Mouse (Mus musculus) forebrain, embryonic 15.5 days (tissue): ENCODE data around the gene Tasp1. TPM values are rescaled to one million over a fixed set of nuclear protein-coding genes. Genes with fewer than 3 reads are reported as not detected.
"Not testable (repeated sequence)": the region's sequence is repeated elsewhere in the genome, so short reads cannot be mapped to it uniquely, and the experiment has no call there.

Experiments
- ATAC-seq: fragments of 200-750 bp; cut with Nextera tagmentation; replicated peaks from 2 replicates; pipeline ENCODE4 v1.8.0; 2017; ENCODE audit warnings: mild to moderate bottlenecking, moderate TSS enrichment, moderate library complexity
- H3K27ac ChIP-seq: fragments of 300-500 bp; sonication (generic); replicated peaks from 2 replicates; pipeline ENCODE4 v1.5.1; 2015; ENCODE audit warnings: mild to moderate bottlenecking, inconsistent platforms
- H3K27me3 ChIP-seq: fragments of 300-500 bp; sonication (generic); 2 replicates; pipeline ENCODE4 v1.6.1; 2015; ENCODE audit warnings: inconsistent platforms
- H3K36me3 ChIP-seq: fragments of 300-500 bp; sonication (generic); 2 replicates; pipeline ENCODE4 v1.6.1; 2015; ENCODE audit warnings: mild to moderate bottlenecking, inconsistent platforms
- H3K4me1 ChIP-seq: fragments of 300-500 bp; sonication (generic); 2 replicates; pipeline ENCODE4 v1.6.1; 2015; ENCODE audit warnings: inconsistent platforms
- H3K4me2 ChIP-seq: fragments of 300-500 bp; sonication (generic); replicated peaks from 2 replicates; pipeline ENCODE4 v1.6.1; 2015; ENCODE audit warnings: mild to moderate bottlenecking, inconsistent platforms
- H3K4me3 ChIP-seq: fragments of 300-500 bp; sonication (generic); 2 replicates; pipeline ENCODE4 v1.5.1; 2015; ENCODE audit warnings: mild to moderate bottlenecking, inconsistent platforms
- H3K9ac ChIP-seq: fragments of 300-500 bp; sonication (generic); replicated peaks from 2 replicates; pipeline ENCODE4 v1.6.1; 2015; ENCODE audit warnings: mild to moderate bottlenecking, inconsistent platforms
- H3K9me3 ChIP-seq: fragments of 300-500 bp; sonication (generic); 2 replicates; pipeline ENCODE4 v1.6.1; 2016; ENCODE audit warnings: inconsistent platforms
- WGBS: fragments of 180-500 bp; shearing (Covaris S2); methylation state at CpG from one replicate; pipeline ENCODE4 v1.1.7; 2015; ENCODE audit warnings: mixed read lengths; 5-methylcytosine and 5-hydroxymethylcytosine counted together
- polyA plus RNA-seq: library from polyadenylated mRNA; unstranded; fragments of >200 nt; fragmentation: Nextera tagmentation; extraction: Ambion mirVana; gene quantifications from 2 replicates; pipeline ENCODE4 v1.2.1, GENCODE M21; 2015

The Tasp1 gene
- polyA plus RNA-seq, 1 experiment from 2014 or later: 24.6 TPM

DNA sequence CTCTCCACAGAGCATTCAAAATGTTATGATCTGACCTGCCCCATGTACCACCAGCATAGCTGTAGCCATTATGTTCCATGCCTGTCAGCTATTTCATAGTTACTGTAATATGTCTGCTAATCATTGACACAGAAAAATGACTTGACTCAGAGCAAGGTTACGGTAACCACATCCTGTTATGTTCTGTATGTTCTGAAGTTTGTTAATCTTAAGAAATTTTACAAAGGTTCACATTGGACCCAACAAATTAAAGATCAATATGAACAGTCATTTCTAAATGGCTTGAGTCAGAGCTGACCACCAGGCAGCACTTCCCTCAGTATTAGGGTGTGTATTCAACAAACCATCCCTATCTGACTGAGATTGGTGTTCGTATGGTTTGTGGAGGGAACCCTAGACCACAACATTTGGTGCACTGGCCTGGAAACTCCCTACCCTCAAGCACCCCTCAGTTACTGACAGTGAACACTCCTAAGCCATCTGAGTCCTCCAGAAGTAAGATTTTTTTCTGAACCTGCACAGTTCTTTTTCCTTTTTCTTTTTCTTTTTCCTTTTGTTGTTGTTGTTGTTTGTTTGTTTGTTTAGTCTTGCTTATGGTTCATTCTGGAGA is 24.0 kb downstream of the Tasp1 start:
- Histone ChIP-seq H3K36me3 (peaks cover 18% of the 10 kb centered on the region), H3K9ac (no peak overlapping the region), H3K4me2 (no peak overlapping the region), H3K4me1 (no peaks in the 10 kb centered on the region), H3K27me3 (no peaks in the 10 kb centered on the region), H3K9me3 (no peaks in the 10 kb centered on the region), H3K27ac (no peak overlapping the region), H3K4me3 (no peak overlapping the region)
- no peak for ATAC-seq
- WGBS: 88% methylated on average over 2 of the region's 2 CpGs

DNA sequence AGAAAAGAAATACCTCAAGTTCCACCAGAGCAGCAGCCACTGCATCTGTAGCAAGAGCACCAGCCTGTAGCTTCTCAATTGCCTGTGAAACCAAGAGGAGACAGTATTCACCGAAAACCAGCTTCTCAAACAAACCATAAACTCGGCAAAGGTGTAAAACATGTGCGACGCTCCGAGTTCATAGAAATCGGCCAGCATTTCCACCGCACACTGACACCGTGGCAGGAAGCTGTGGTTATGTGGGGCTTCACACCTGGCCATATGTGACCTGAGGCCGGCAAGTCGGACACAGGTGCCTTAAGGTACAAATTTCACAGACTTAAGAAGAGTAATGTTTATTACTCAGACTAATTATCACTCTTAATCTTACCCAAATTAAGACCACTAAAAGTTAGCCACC is 24.5 kb downstream of the Tasp1 start:
- ATAC-seq: no peak
- WGBS: 97% methylated on average over 10 of the region's 10 CpGs

DNA sequence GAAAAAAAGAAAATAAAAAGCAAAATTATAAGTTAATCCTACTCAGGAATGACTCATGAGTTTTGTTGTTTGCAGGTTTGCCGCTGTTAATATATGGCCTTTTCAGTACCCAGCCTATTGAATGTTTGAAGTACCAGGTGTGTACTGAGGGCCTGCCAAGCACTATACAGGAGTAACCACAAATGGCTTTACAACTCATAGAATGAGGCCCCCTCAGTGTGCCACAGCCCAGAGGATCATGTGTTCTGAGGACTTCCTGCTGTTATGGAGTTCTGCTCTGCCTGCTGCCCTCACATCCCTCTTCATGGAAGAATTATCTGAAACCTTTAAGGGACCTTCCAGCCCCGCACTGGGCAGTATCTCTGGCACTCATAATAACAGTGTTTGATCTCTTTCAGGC is 29.1 kb downstream of the Tasp1 start:
- WGBS: 92% methylated on average over 2 of the region's 2 CpGs
- peaks cover 12% of the 10 kb centered on the region for H3K36me3 ChIP-seq
- no peak for ATAC-seq
- H3K4me3 ChIP-seq: no peak overlapping the region
- H3K27me3 ChIP-seq: no peaks in the 10 kb centered on the region
- H3K9ac ChIP-seq: no peak overlapping the region
- no peaks in the 10 kb centered on the region for H3K4me1 ChIP-seq
- H3K27ac ChIP-seq: no peak overlapping the region
- no peaks in the 10 kb centered on the region for H3K9me3 ChIP-seq
- H3K4me2 ChIP-seq: no peak overlapping the region

More for the DNA sequence above, 24.5 kb downstream of the Tasp1 start:
- Histone ChIP-seq H3K36me3 (peaks cover 17% of the 10 kb centered on the region), H3K4me1 (no peaks in the 10 kb centered on the region), H3K27me3 (no peaks in the 10 kb centered on the region), H3K9ac (no peak overlapping the region), H3K9me3 (no peaks in the 10 kb centered on the region), H3K4me2 (no peak overlapping the region), H3K4me3 (no peak overlapping the region), H3K27ac (no peak overlapping the region)

DNA sequence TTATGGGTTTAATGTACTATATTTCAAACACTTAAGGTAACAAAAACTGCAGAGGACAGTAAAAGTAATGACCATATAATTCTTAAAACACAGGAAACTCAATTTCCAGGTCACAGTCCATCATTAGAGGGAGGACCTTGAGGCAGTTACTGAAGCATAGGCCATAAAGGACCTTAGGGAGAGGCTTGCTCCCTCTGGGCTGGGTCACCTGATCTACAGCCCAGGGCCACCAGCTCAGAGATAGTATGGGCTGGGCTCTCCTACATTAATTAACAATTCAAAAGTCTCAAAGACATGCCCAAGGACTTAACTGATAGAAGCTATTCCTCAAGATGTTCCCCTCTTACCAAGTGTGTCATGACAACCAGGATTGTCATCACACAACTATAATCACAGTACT is 29.8 kb downstream of the Tasp1 start:
- no peak overlapping the region for H3K4me3 ChIP-seq
- peaks cover 12% of the 10 kb centered on the region for H3K36me3 ChIP-seq
- no peaks in the 10 kb centered on the region for H3K27me3 ChIP-seq
- H3K9me3 ChIP-seq: no peaks in the 10 kb centered on the region
- H3K4me1 ChIP-seq: no peaks in the 10 kb centered on the region
- H3K9ac ChIP-seq: no peak overlapping the region
- no peak overlapping the region for H3K4me2 ChIP-seq
- ATAC-seq: no peak
- H3K27ac ChIP-seq: no peak overlapping the region

DNA sequence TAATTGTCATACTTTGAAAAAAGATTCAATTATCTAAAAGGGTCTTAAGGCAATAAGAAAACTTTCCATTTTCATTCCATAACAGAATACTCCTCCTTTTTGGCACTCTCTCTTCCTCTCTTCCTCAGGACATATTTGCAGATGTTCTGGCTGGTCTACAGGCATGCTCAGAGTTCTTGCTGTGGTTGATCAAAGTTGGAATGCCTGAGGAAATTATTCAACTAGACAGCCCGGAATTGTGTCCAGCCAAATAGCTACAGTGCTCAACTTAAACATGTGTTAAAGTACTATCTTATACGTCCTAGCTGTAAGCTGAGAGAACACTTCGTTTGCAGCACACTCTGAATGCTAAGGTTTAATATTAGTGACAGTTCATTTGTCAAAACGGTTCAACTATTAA is 41.7 kb downstream of the Tasp1 start:
- Histone ChIP-seq H3K4me2 (no peak overlapping the region), H3K4me3 (no peak overlapping the region), H3K27ac (no peak overlapping the region), H3K27me3 (no peaks in the 10 kb centered on the region), H3K9me3 (no peaks in the 10 kb centered on the region), H3K9ac (no peak overlapping the region), H3K4me1 (no peaks in the 10 kb centered on the region), H3K36me3 (peaks cover 6% of the 10 kb centered on the region; the same call in 1 of the 2 replicates)
- 82% methylated on average over 4 of the region's 4 CpGs for WGBS
- ATAC-seq: no peak

DNA sequence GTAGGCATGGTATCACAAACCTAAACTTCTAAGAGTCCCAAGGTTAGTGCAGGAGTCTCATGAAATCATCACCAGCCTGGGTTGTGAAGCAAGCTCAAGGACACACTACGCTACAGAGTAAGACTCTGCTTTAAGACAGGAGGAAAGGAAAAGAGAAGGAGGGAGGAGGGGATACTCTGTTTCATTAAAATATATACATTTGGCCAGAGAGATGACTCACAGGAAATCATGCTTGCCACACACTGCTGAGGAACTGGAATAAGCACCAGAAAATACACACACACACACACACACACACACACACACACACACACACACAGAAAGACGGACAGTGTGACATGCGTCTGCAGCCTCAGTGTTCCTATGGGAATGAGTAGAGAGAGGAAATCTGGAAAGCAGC is 59.2 kb downstream of the Tasp1 start:
- H3K9me3 ChIP-seq: no peaks in the 10 kb centered on the region
- H3K4me2 ChIP-seq: no peak overlapping the region
- H3K36me3 ChIP-seq: no peaks in the 10 kb centered on the region
- H3K9ac ChIP-seq: no peak overlapping the region
- WGBS: 93% methylated on average over 3 of the region's 3 CpGs
- no peaks in the 10 kb centered on the region for H3K4me1 ChIP-seq
- no peak for ATAC-seq
- H3K27me3 ChIP-seq: no peaks in the 10 kb centered on the region
- no peak overlapping the region for H3K27ac ChIP-seq
- no peak overlapping the region for H3K4me3 ChIP-seq

DNA sequence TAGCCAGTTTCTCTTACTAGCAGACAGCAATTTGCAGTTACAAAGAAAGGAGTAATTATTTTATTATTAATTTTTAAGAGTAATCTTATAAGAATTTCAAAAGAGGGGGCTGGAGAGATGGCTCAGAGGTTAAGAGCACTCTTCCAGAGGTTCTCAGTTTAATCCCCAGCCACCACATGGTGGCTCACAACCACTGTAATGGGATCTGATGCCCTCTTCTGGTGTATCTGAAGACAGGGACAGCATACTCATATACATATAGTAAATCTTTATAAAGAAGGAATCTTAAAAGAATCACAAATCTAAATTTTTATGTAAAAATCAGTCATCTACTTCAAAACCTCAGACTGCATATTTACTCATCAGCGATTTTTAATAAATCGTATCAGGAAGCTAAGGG is 68.4 kb downstream of the Tasp1 start:
- no peak for ATAC-seq
- 98% methylated on average over 2 of the region's 2 CpGs for WGBS
- Histone ChIP-seq H3K9ac (no peak overlapping the region), H3K4me1 (no peaks in the 10 kb centered on the region), H3K4me3 (no peak overlapping the region), H3K27ac (no peak overlapping the region), H3K36me3 (0 out of 2 replicates have a peak, but pooled peaks cover 4% of the 10 kb centered on the region), H3K9me3 (no peaks in the 10 kb centered on the region), H3K27me3 (no peaks in the 10 kb centered on the region), H3K4me2 (no peak overlapping the region)

- not testable (repeated sequence) for H3K27ac ChIP-seq, H3K9ac ChIP-seq, ATAC-seq, H3K27me3 ChIP-seq, H3K4me2 ChIP-seq, H3K36me3 ChIP-seq, H3K4me1 ChIP-seq, H3K4me3 ChIP-seq, H3K9me3 ChIP-seq
- WGBS: 89% methylated on average over 1 of the region's 1 CpGs
These were observed 76.7 kb downstream of the Tasp1 start for GRCm38 (mm10) chr2:139989907-139990306.

GRCm38 (mm10) chr2:139967451-139967850 is 99.2 kb downstream of the Tasp1 start:
- ATAC-seq: no peak
- H3K4me2 ChIP-seq: no peak overlapping the region
- H3K36me3 ChIP-seq: no peaks in the 10 kb centered on the region
- no peak overlapping the region for H3K4me3 ChIP-seq
- no peaks in the 10 kb centered on the region for H3K27me3 ChIP-seq
- no peak overlapping the region for H3K27ac ChIP-seq
- no peaks in the 10 kb centered on the region for H3K4me1 ChIP-seq
- WGBS: 81% methylated on average over 2 of the region's 2 CpGs
- H3K9me3 ChIP-seq: no peaks in the 10 kb centered on the region
- H3K9ac ChIP-seq: no peak overlapping the region

DNA sequence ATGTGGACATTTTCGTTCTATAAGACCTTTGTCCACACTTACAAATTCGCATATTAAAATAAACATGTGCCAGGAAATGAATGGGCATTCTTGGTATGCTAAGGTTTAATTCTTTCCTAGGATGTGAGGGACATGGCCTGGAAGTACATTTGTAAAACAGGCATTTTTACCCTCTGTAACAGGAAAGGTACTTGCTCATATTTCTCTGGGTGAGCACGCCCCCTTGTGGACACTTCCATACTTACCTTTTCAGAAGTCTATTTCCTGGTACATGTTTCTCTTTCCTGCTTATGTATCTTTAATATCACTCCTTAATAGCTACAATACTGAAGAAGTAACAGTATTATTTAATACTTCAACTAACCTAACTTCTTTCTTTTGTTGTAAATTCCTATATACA is 100.3 kb downstream of the Tasp1 start:
- Histone ChIP-seq H3K27me3 (no peaks in the 10 kb centered on the region), H3K4me3 (no peak overlapping the region), H3K9ac (no peak overlapping the region), H3K36me3 (no peaks in the 10 kb centered on the region), H3K4me2 (no peak overlapping the region), H3K4me1 (no peaks in the 10 kb centered on the region), H3K9me3 (no peaks in the 10 kb centered on the region), H3K27ac (no peak overlapping the region)
- ATAC-seq: no peak
- 57% methylated on average over 3 of the region's 3 CpGs for WGBS

GRCm38 (mm10) chr2:139948843-139949242 is 117.8 kb downstream of the Tasp1 start:
- Histone ChIP-seq H3K4me3 (no peak overlapping the region), H3K36me3 (no peaks in the 10 kb centered on the region), H3K4me1 (no peaks in the 10 kb centered on the region), H3K4me2 (no peak overlapping the region), H3K9me3 (no peaks in the 10 kb centered on the region), H3K27me3 (no peaks in the 10 kb centered on the region), H3K9ac (no peak overlapping the region), H3K27ac (no peak overlapping the region)
- 69% methylated on average over 1 of the region's 1 CpGs for WGBS
- no peak for ATAC-seq

DNA sequence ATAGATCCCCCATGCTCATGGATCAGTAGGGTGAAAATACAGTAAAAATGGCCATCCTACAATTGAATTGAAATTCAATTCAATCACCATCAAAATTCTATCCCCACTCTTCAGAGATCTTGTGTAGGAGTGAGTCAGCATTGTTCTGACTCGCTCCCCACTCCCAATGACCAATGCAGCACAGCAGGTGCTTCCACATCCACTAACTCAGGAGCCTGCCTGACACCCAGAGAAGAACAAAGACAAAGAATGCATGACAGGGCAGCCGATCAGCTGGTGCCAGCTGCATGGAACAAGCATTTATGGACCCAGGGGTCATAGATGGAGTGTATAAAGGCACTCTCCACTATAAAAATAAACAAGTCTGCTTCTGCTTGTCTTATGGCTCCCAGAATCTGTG is 129.0 kb downstream of the Tasp1 start:
- 48% methylated on average over 2 of the region's 2 CpGs for WGBS
- Histone ChIP-seq H3K36me3 (no peaks in the 10 kb centered on the region), H3K27me3 (no peaks in the 10 kb centered on the region), H3K4me3 (no peak overlapping the region), H3K4me1 (no peaks in the 10 kb centered on the region), H3K27ac (no peak overlapping the region), H3K9ac (no peak overlapping the region), H3K9me3 (no peaks in the 10 kb centered on the region), H3K4me2 (no peak overlapping the region)
- ATAC-seq: no peak

- no peaks in the 10 kb centered on the region for H3K9me3 ChIP-seq
- WGBS: 85% methylated on average over 10 of the region's 10 CpGs
- no peaks in the 10 kb centered on the region for H3K4me1 ChIP-seq
- no peaks in the 10 kb centered on the region for H3K36me3 ChIP-seq
- no peaks in the 10 kb centered on the region for H3K27me3 ChIP-seq
- H3K4me3 ChIP-seq: no peak overlapping the region
- ATAC-seq: no peak
- no peak overlapping the region for H3K9ac ChIP-seq
- H3K27ac ChIP-seq: no peak overlapping the region
- no peak overlapping the region for H3K4me2 ChIP-seq
These were observed 132.0 kb downstream of the Tasp1 start for GRCm38 (mm10) chr2:139934577-139934976.
